Mouse (Mus musculus): ENCODE data around the gene Dnah10. TPM values are rescaled to one million over a fixed set of nuclear protein-coding genes. Genes with fewer than 3 reads are reported as not detected.

Dnah10 gene
- polyA plus RNA-seq (2015; fragmentation: Nextera tagmentation; extraction: Ambion mirVana) = 0.13 and 0.32 TPM in 2 replicates

DNA sequence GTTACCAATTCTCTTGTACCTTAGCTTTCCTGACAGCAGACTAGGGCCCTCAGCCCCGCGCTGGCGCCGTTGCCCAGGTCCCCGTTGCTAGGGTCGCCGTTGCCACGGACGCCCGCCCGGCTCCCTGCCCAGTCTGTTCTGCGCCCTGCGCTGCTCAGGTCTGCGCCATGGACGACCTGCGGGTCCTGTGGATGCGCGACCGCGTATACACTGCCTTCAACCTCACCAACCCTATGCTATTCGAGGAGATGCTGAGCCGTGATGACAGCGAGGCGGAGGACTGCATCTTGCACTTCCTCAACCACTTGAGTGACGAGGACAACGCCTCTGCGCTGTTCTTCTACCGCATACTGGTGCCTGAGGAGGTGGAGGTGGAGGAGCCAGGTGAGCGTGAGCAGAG lies at the start of gene Dnah10:
Gene Dnah10 (plus strand): TSS at position 89 of the 400 bp plus-strand sequence.
- Histone ChIP-seq H3K9me3 (ENCODE audit: control insufficient read depth, low read length) (no peaks in the 10 kb centered on the region), H3K4me3 (ENCODE audit: low read length) (no peak within 1 kb of the TSS; the same call in 1 of the 2 replicates), H3K4me2 (ENCODE audit: low read length) (peak within 1 kb of the TSS; percentile 48), H3K27me3 (replicated peaks; ENCODE audit: control insufficient read depth, insufficient read depth, low read length) (no peaks in the 10 kb centered on the region), H3K9ac (ENCODE audit: low read depth, low read length) (peak within 1 kb of the TSS; percentile 46; the same call in 1 of the 2 replicates), H3K4me1 (ENCODE audit: control insufficient read depth, insufficient read depth, low read depth, low read length) (peaks cover 8% of the 10 kb centered on the region; the same call in 1 of the 2 replicates), H3K27ac (ENCODE audit: low read depth, low read length) (no peak within 1 kb of the TSS), H3K36me3 (ENCODE audit: control insufficient read depth, insufficient read depth, low read length) (peaks cover 24% of the 10 kb centered on the region)
- peak; percentile 84 for ATAC-seq
- 8% methylated on average over 29 of the region's 29 CpGs for WGBS

DNA sequence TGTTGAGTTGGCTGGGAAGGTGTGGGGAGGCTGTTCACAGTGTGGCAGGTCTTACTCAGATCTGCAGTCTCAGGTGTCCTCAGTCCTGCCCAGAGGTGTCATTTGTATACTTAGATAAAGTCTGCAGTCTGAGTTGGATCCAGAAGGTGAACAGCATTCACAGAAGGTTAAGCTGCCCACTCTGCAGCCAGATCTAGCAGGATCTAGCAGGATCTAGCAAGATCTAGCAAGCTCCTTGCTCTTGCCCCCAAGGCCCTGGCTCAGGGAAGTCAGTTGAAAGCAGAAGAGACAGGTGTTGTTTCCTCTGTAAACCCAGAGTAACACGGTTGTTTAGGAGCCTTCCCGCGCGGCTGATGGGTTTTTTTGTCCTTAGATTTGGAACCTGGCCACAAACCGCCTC lies 11.1 kb upstream of the Dnah10 start:
- Histone ChIP-seq H3K4me2 (ENCODE audit: low read length) (no peak overlapping the region), H3K36me3 (ENCODE audit: control insufficient read depth, insufficient read depth, low read length) (peaks cover 52% of the 10 kb centered on the region), H3K9ac (ENCODE audit: low read depth, low read length) (no peak overlapping the region), H3K4me1 (ENCODE audit: control insufficient read depth, insufficient read depth, low read depth, low read length) (no peaks in the 10 kb centered on the region), H3K4me3 (ENCODE audit: low read length) (no peak overlapping the region), H3K27ac (ENCODE audit: low read depth, low read length) (no peak overlapping the region), H3K9me3 (ENCODE audit: control insufficient read depth, low read length) (no peaks in the 10 kb centered on the region), H3K27me3 (replicated peaks; ENCODE audit: control insufficient read depth, insufficient read depth, low read length) (no peaks in the 10 kb centered on the region)
- 87% methylated on average over 5 of the region's 5 CpGs for WGBS
- ATAC-seq = no peak

DNA sequence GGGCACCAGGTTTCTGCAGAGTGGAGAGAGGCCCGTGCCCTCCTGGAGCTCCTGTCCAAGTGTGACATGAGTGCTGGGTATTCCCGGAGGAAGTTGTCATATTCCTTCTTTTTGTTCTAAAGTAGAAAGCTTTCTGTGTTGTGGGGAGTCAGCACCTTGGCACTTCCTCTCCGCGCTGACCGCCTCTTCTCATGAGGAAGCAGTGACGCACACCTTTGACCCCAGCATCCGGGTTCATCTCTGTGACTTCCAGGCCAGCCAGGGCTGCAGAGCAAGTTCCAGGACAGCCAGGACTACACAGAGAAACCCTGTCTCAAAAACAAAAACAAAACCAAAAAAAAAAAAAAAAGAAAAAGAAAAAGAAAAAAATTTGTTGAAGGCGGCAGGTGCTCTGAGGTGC lies 9.8 kb upstream of the Dnah10 start:
- Histone ChIP-seq H3K27me3 (replicated peaks; ENCODE audit: control insufficient read depth, insufficient read depth, low read length) (no peaks in the 10 kb centered on the region), H3K9me3 (ENCODE audit: control insufficient read depth, low read length) (no peaks in the 10 kb centered on the region), H3K4me1 (ENCODE audit: control insufficient read depth, insufficient read depth, low read depth, low read length) (no peaks in the 10 kb centered on the region), H3K27ac (ENCODE audit: low read depth, low read length) (no peak overlapping the region), H3K36me3 (ENCODE audit: control insufficient read depth, insufficient read depth, low read length) (peaks cover 65% of the 10 kb centered on the region), H3K4me3 (ENCODE audit: low read length) (no peak overlapping the region), H3K4me2 (ENCODE audit: low read length) (no peak overlapping the region), H3K9ac (ENCODE audit: low read depth, low read length) (no peak overlapping the region)
- ATAC-seq = no peak
- WGBS = 96% methylated on average over 8 of the region's 8 CpGs

DNA sequence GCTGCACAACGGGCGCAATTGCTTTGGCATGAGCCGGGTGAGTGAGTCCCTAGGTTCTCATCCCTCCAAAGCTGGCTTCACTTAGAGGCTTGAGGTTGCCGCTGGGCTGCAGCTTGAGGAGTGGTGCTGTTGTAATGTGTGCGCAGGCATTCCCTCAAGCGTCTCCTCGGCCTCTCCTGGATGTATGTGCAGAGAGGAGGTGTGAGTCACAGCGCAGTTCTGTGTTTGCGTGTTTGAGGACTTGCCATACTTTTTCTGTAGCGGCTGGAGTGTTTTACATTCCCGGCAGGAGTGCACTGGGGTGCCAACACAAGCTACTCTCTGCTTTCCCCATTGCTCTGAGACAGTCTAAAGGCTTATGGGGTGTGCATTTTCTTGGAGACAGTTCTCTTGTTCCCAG lies 6.9 kb upstream of the Dnah10 start:
- Histone ChIP-seq H3K9me3 (ENCODE audit: control insufficient read depth, low read length) (no peaks in the 10 kb centered on the region), H3K4me1 (ENCODE audit: control insufficient read depth, insufficient read depth, low read depth, low read length) (no peaks in the 10 kb centered on the region), H3K9ac (ENCODE audit: low read depth, low read length) (no peak overlapping the region), H3K27ac (ENCODE audit: low read depth, low read length) (no peak overlapping the region), H3K4me2 (ENCODE audit: low read length) (no peak overlapping the region), H3K27me3 (replicated peaks; ENCODE audit: control insufficient read depth, insufficient read depth, low read length) (no peaks in the 10 kb centered on the region), H3K36me3 (ENCODE audit: control insufficient read depth, insufficient read depth, low read length) (peaks cover 64% of the 10 kb centered on the region), H3K4me3 (ENCODE audit: low read length) (no peak overlapping the region)
- no peak for ATAC-seq
- 94% methylated on average over 11 of the region's 11 CpGs for WGBS

DNA sequence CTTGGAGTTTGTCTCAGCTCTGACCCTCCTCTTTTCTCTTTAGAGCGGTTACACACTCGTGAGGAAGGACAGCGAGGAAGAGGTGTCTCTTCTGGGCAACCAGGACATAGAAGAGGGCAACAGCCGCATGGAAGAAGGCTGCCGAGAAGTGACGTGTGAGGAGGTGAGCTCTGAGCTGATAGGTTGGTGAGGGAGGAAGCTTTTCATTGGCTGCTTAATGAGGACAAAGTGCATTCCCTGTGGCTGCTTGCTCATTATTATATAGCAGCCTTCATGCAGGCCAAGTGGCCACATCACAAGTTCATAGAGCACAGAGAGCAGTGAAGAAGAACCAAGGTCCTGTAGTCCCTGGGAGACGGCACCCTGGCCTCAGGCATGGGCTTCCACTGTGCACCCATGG lies 6.5 kb upstream of the Dnah10 start:
- no peak overlapping the region for H3K27ac ChIP-seq (ENCODE audit: low read depth, low read length)
- no peak overlapping the region for H3K4me3 ChIP-seq (ENCODE audit: low read length)
- no peak for ATAC-seq
- no peak overlapping the region for H3K9ac ChIP-seq (ENCODE audit: low read depth, low read length)
- H3K9me3 ChIP-seq (ENCODE audit: control insufficient read depth, low read length) = no peaks in the 10 kb centered on the region
- 95% methylated on average over 7 of the region's 7 CpGs for WGBS
- no peaks in the 10 kb centered on the region for H3K27me3 ChIP-seq (replicated peaks; ENCODE audit: control insufficient read depth, insufficient read depth, low read length)
- no peak overlapping the region for H3K4me2 ChIP-seq (ENCODE audit: low read length)
- no peaks in the 10 kb centered on the region for H3K4me1 ChIP-seq (ENCODE audit: control insufficient read depth, insufficient read depth, low read depth, low read length)
- peaks cover 64% of the 10 kb centered on the region for H3K36me3 ChIP-seq (ENCODE audit: control insufficient read depth, insufficient read depth, low read length)

DNA sequence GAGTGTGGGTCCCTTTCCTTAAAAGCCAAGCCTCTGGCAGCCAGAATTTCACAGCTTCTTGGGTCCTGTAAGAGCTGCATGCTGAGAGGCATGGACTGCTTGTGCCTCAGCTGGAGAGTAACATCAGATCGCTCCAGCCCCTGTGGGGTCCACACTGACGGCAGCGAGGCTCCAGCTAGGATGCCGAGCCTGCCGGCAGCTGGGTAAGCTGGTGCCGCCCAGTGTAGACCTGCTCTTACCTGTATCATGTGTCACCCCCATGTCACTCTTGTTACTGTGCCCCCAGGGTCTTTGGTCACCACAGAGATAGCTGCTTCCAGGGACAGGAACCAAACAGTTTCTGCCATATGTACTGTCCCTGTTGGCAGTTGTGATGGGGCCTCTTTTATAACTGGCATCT lies 1.8 kb upstream of the Dnah10 start:
- Histone ChIP-seq H3K4me3 (ENCODE audit: low read length) (no peak overlapping the region), H3K4me2 (ENCODE audit: low read length) (no peak overlapping the region), H3K27me3 (replicated peaks; ENCODE audit: control insufficient read depth, insufficient read depth, low read length) (no peaks in the 10 kb centered on the region), H3K27ac (ENCODE audit: low read depth, low read length) (no peak overlapping the region), H3K36me3 (ENCODE audit: control insufficient read depth, insufficient read depth, low read length) (peaks cover 40% of the 10 kb centered on the region), H3K9ac (ENCODE audit: low read depth, low read length) (no peak overlapping the region), H3K4me1 (ENCODE audit: control insufficient read depth, insufficient read depth, low read depth, low read length) (peaks cover 8% of the 10 kb centered on the region; the same call in 1 of the 2 replicates), H3K9me3 (ENCODE audit: control insufficient read depth, low read length) (no peaks in the 10 kb centered on the region)
- WGBS = 96% methylated on average over 6 of the region's 6 CpGs
- ATAC-seq = no peak

DNA sequence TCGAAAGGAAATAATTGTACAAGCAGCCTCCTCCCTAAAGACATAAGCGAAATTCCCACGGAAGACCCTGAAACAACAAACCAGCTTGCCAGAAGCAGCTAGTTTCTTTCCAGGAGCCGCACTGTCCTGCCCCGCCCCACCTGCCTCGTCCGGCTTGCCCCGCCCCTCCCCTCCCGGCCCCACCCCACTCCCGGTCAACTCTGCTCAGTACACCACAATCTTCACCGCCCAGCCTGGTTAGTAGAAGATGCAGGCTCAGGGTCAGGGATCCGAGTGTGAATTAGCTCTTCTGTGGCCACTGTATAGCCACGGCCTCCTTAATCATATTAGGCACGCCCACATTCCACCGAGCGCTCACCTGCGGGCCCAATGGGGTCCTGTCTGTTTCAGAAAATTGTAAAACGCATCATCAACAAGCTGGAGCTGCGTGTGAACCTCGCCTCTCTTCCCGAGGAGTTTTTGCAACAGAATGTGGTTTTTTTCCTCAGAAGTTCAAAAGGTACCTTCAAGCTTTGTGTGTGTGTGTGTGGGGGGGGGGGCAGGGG lies 4.8 kb downstream of the Dnah10 start:
- WGBS = 13% methylated on average over 21 of the region's 21 CpGs
- Histone ChIP-seq H3K4me3 (ENCODE audit: low read length) (peak overlapping the region; percentile 29), H3K4me1 (ENCODE audit: control insufficient read depth, insufficient read depth, low read depth, low read length) (peaks cover 5% of the 10 kb centered on the region; the same call in 1 of the 2 replicates)

DNA sequence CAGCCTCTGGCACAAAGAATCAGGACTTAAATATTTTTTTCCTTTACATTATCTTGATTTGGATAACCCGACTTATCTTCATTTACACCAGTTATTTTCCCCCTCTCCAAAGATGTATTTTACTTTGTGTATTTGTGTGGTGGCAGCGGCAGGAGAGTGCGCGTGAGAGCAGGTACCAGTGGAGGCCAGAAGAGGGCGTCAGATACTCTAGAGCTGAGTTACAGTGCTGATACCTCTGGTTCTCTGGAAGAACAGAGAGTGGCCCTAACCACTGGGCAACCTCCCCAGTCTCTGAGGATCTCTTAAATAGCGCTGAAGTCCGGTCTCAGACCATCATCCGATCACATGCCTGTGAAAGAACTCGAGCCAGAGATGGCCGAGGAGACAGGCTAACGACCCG lies 9.1 kb downstream of the Dnah10 start:
- Histone ChIP-seq H3K27ac (ENCODE audit: low read depth, low read length) (no peak overlapping the region), H3K27me3 (replicated peaks; ENCODE audit: control insufficient read depth, insufficient read depth, low read length) (no peaks in the 10 kb centered on the region), H3K4me3 (ENCODE audit: low read length) (no peak overlapping the region), H3K4me1 (ENCODE audit: control insufficient read depth, insufficient read depth, low read depth, low read length) (no peaks in the 10 kb centered on the region), H3K9me3 (ENCODE audit: control insufficient read depth, low read length) (no peaks in the 10 kb centered on the region), H3K9ac (ENCODE audit: low read depth, low read length) (no peak overlapping the region), H3K36me3 (ENCODE audit: control insufficient read depth, insufficient read depth, low read length) (no peaks in the 10 kb centered on the region), H3K4me2 (ENCODE audit: low read length) (no peak overlapping the region)
- ATAC-seq = no peak
- WGBS = 91% methylated on average over 12 of the region's 12 CpGs

More for the DNA sequence above, 4.8 kb downstream of the Dnah10 start:
- no peak for ATAC-seq
- 0 out of 2 replicates have a peak overlapping the region, but pooled peaks have one; percentile 11 for H3K9ac ChIP-seq (ENCODE audit: low read depth, low read length)
- no peaks in the 10 kb centered on the region for H3K9me3 ChIP-seq (ENCODE audit: control insufficient read depth, low read length)
- H3K27me3 ChIP-seq (replicated peaks; ENCODE audit: control insufficient read depth, insufficient read depth, low read length) = no peaks in the 10 kb centered on the region
- no peaks in the 10 kb centered on the region for H3K36me3 ChIP-seq (ENCODE audit: control insufficient read depth, insufficient read depth, low read length)
- peak overlapping the region; percentile 59 for H3K4me2 ChIP-seq (ENCODE audit: low read length)
- H3K27ac ChIP-seq (ENCODE audit: low read depth, low read length) = no peak overlapping the region

DNA sequence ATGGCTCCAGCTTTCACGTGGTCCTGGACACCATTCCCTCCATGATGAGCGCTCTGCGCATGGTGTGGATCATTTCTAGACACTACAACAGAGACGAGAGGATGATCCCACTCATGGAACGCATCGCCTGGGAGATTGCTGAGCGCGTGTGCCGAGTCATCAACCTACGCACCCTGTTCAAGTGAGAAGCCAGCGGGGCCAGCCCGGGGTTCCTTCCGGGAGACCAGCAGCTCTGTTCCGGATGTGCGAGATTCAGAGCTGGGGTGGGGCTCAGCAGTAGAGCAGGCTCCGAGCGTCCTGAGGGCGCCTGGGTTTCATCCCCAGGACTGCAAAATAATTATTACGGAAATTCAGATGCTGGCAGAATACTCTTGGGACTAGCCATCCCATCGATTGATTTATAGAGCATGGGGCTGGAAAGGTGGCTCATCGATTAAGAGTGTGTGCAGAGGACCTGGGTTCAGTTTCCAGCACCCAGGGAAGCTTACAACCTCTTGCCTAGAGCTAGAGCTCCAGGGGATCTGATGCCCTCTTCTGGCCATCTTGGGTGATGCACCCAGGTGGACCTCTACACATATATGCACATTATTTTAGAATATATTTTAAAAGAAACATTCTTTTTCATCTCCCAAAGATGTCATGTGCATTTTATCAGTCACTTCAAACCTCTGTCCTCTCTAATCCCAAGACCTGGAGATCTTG lies 17.2 kb downstream of the Dnah10 start:
- Histone ChIP-seq H3K27me3 (replicated peaks; ENCODE audit: control insufficient read depth, insufficient read depth, low read length) (no peaks in the 10 kb centered on the region), H3K27ac (ENCODE audit: low read depth, low read length) (no peak overlapping the region), H3K9me3 (ENCODE audit: control insufficient read depth, low read length) (no peaks in the 10 kb centered on the region), H3K4me1 (ENCODE audit: control insufficient read depth, insufficient read depth, low read depth, low read length) (no peaks in the 10 kb centered on the region), H3K36me3 (ENCODE audit: control insufficient read depth, insufficient read depth, low read length) (no peaks in the 10 kb centered on the region), H3K4me3 (ENCODE audit: low read length) (no peak overlapping the region), H3K4me2 (ENCODE audit: low read length) (no peak overlapping the region), H3K9ac (ENCODE audit: low read depth, low read length) (no peak overlapping the region)
- WGBS = 96% methylated on average over 21 of the region's 21 CpGs
- ATAC-seq = no peak
